ENCODE assay signal across 22 mouse cellular contexts in the genomic region with DNA sequence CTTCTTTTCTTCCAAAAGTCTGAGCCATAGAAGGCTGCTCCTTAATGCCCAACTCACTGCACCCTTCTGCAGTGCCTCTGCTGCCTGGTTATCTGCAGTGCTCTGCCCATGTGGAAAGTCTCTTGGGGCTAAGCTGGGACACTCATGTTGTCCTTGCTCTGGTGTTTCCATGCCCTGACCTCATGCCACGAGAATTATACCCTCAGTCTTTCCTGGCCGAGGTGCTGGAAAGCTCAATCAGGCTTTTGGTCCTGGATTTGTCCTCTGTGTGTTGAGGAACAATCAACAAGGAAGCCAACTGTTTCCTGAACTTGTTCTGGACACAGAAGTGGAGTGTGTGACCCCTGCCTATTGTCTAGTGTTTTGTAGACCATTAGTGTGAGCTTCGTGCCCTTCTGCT.
A peak's percentile ranks its signal among the peaks of the same experiment; 100 is the strongest.
DNase-seq lines count a peak whose midpoint lies in the region; ATAC-seq and TF ChIP-seq lines count a peak whose summit lies in the region.
"Had no signal": no experiment of that assay in that cellular context is flagged by ENCODE, and none has a peak within 500 bp of the region (broad histone marks: within the 10 kb centered on the region; RNA-seq: fewer than 3 reads in every experiment).

No protein-coding gene starts in this region.

- intact Hi-C loops in gastrocnemius, adult 2 months (cut with DNase I): loop anchor here (5.0 kb wide), 3 partner anchors 220 to 370 kb away; no protein-coding TSS in a partner anchor

- H3K9me3 ChIP-seq in intestine, embryonic 15.5 days: no peaks in the 10 kb centered on the region
- H3K9me3 ChIP-seq in intestine, embryonic 16.5 days (ENCODE audit: control insufficient read depth, low read length): no peaks in the 10 kb centered on the region
- H3K9me3 ChIP-seq in heart, postnatal 0 days (replicated peaks; ENCODE audit: control insufficient read depth, low read length): no peaks in the 10 kb centered on the region
- H3K9me3 ChIP-seq: forebrain, embryonic 12.5 days; G1E; midbrain, embryonic 10.5 days had no signal

- DNase-seq in gastrocnemius, adult 2 months: no peak
- no peak for DNase-seq in gastrocnemius, adult 18-20 months (ENCODE audit: low spot score)
- DNase-seq in heart, adult 9 months (ENCODE audit: low spot score in 2 of 2): peak; percentile 54 to 58
- DNase-seq in heart, postnatal 0 days (ENCODE audit: low spot score): peak; percentile 53
- DNase-seq in ovary, adult 18-20 months (ENCODE audit: low spot score): no peak
- no peak for DNase-seq in cerebellum, adult 18-20 months
- DNase-seq: adrenal gland, postnatal 36 days; cerebellum, adult 11-12 months; cerebellum, postnatal 25 days; gastrocnemius, postnatal 10 days; kidney, adult 9 months; lung, embryonic 14.5 days; retina, postnatal 1 day; thymus, adult 2 months had no signal

- no peaks in the 10 kb centered on the region for H3K27me3 ChIP-seq in intestine, embryonic 15.5 days (replicated peaks)
- H3K27me3 ChIP-seq in intestine, embryonic 16.5 days (replicated peaks; ENCODE audit: control insufficient read depth, insufficient read depth, low read length): no peaks in the 10 kb centered on the region
- H3K27me3 ChIP-seq in heart, postnatal 0 days (ENCODE audit: control insufficient read depth, insufficient read depth, low read length): no peaks in the 10 kb centered on the region
- H3K27me3 ChIP-seq: forebrain, embryonic 12.5 days had no signal

- TF ChIP-seq CTCF in gastrocnemius, adult 2 months (IDR thresholded peaks at IDR 0.05): no peak
- no peak for TF ChIP-seq CTCF in heart, postnatal 0 days (IDR thresholded peaks at IDR 0.05; ENCODE audit: low read depth)

- peaks cover 29% of the 10 kb centered on the region for H3K36me3 ChIP-seq in intestine, embryonic 15.5 days
- H3K36me3 ChIP-seq in intestine, embryonic 16.5 days (ENCODE audit: control insufficient read depth, insufficient read depth, low read length): peaks cover 11% of the 10 kb centered on the region
- H3K36me3 ChIP-seq in heart, postnatal 0 days (replicated peaks; ENCODE audit: control insufficient read depth, insufficient read depth, low read length): peaks cover 90% of the 10 kb centered on the region
- H3K36me3 ChIP-seq: G1E had no signal

- WGBS in intestine, embryonic 15.5 days: 62% methylated on average over 3 of the region's 3 CpGs
- 74% methylated on average over 3 of the region's 3 CpGs for WGBS in intestine, embryonic 16.5 days
- WGBS in heart, postnatal 0 days: 36% methylated on average over 3 of the region's 3 CpGs

- no peak overlapping the region for H3K4me2 ChIP-seq in intestine, embryonic 15.5 days (replicated peaks)
- no peak overlapping the region for H3K4me2 ChIP-seq in intestine, embryonic 16.5 days (ENCODE audit: low read depth, low read length)
- H3K4me2 ChIP-seq in heart, postnatal 0 days (ENCODE audit: low read depth, low read length): no peak overlapping the region
- H3K4me2 ChIP-seq: forebrain, embryonic 12.5 days; liver, embryonic 11.5 days; lung, embryonic 14.5 days had no signal

- H3K9ac ChIP-seq in intestine, embryonic 15.5 days: no peak overlapping the region
- H3K9ac ChIP-seq in intestine, embryonic 16.5 days (ENCODE audit: low read depth, low read length): no peak overlapping the region
- no peak overlapping the region for H3K9ac ChIP-seq in heart, postnatal 0 days (replicated peaks; ENCODE audit: low read depth, low read length)
- H3K9ac ChIP-seq: forebrain, embryonic 12.5 days; lung, embryonic 14.5 days had no signal

- no peak for TF ChIP-seq EP300 in heart, postnatal 0 days (IDR thresholded peaks at IDR 0.05; ENCODE audit: low read depth)

- peaks cover 3% of the 10 kb centered on the region; the same call in 1 of the 2 replicates for H3K4me1 ChIP-seq in intestine, embryonic 15.5 days (replicated peaks)
- H3K4me1 ChIP-seq in intestine, embryonic 16.5 days (ENCODE audit: control insufficient read depth, insufficient read depth, low read length): no peaks in the 10 kb centered on the region
- H3K4me1 ChIP-seq in heart, postnatal 0 days (ENCODE audit: control insufficient read depth, insufficient read depth): peaks cover 7% of the 10 kb centered on the region; the same call in 1 of the 2 replicates

- peak overlapping the region; percentile 46 for H3K27ac ChIP-seq in gastrocnemius, adult 2 months
- 0 out of 2 replicates have a peak overlapping the region, but pooled peaks have one; percentile 22 for H3K27ac ChIP-seq in intestine, embryonic 15.5 days
- no peak overlapping the region for H3K27ac ChIP-seq in intestine, embryonic 16.5 days (ENCODE audit: low read length)
- peak overlapping the region; percentile 52 for H3K27ac ChIP-seq in heart, postnatal 0 days (ENCODE audit: low read depth)
- H3K27ac ChIP-seq: left cerebral cortex, adult 2 months; midbrain, embryonic 10.5 days had no signal

- no peak for ATAC-seq in intestine, embryonic 15.5 days
- ATAC-seq in intestine, embryonic 16.5 days: no peak
- ATAC-seq in heart, postnatal 0 days (ENCODE audit: insufficient read depth, low read depth): peak; percentile 65
- ATAC-seq: inflammation-experienced regulatory T-cells, adult 6 months had no signal

- no peak overlapping the region for H3K4me3 ChIP-seq in gastrocnemius, adult 2 months
- H3K4me3 ChIP-seq in intestine, embryonic 15.5 days (replicated peaks): no peak overlapping the region
- no peak overlapping the region for H3K4me3 ChIP-seq in intestine, embryonic 16.5 days (ENCODE audit: low read length)
- H3K4me3 ChIP-seq in heart, postnatal 0 days (ENCODE audit: low read depth, low read length): no peak overlapping the region
- H3K4me3 ChIP-seq: forebrain, embryonic 12.5 days; left cerebral cortex, adult 2 months; midbrain, embryonic 10.5 days had no signal

Comparison
In these comparisons a context has a peak if more than half of its experiments do, and no peak if none do; other contexts are left out.
1. DNase-seq: peak in heart, adult 9 months (2 of 2) and heart, postnatal 0 days (single experiment); none in gastrocnemius, adult 2 months (single experiment), gastrocnemius, adult 18-20 months (single experiment), ovary, adult 18-20 months (single experiment) and cerebellum, adult 18-20 months (0 of 2).